1 mouse cellular context compared by ENCODE assay signal in genomic region chr19:6294301-6294700, GRCm38 (mm10).
TF ChIP-seq lines count a peak whose summit lies in the region.

No protein-coding gene starts in this region.

TF ChIP-seq in CH12.LX, 34 proteins besides CTCF, POLR2A, EP300 and RAD21 (continued from another document):
- TF ChIP-seq TCF12 (IDR thresholded peaks at IDR 0.05; ENCODE audit: low read depth, low read length) = no peak
- TF ChIP-seq MAX (IDR thresholded peaks at IDR 0.05; ENCODE audit: low read length) = no peak
- TF ChIP-seq POLR2AphosphoS2 (IDR thresholded peaks at IDR 0.05; ENCODE audit: low read depth, low read length) = no peak
- no peak for TF ChIP-seq MYC (IDR thresholded peaks at IDR 0.05; ENCODE audit: low read depth, low read length)
- TF ChIP-seq CHD1 (IDR thresholded peaks at IDR 0.05; ENCODE audit: low read depth, low read length) = no peak
- TF ChIP-seq ETS1 (conservative IDR thresholded peaks at IDR 0.05; ENCODE audit: low read depth, low read length) = no peak
- TF ChIP-seq ZNF384 (IDR thresholded peaks at IDR 0.05; ENCODE audit: low read depth, low read length) = no peak
- no peak for TF ChIP-seq ZKSCAN1 (IDR thresholded peaks at IDR 0.05; ENCODE audit: borderline replicate concordance, low read depth, low read length)
- no peak for TF ChIP-seq HCFC1 (IDR thresholded peaks at IDR 0.05; ENCODE audit: low read depth, low read length)
- TF ChIP-seq NELFE (IDR thresholded peaks at IDR 0.05; ENCODE audit: low read depth, low read length) = no peak
- no peak for TF ChIP-seq SMC3 (IDR thresholded peaks at IDR 0.05; ENCODE audit: low read depth, low read length)
